Mouse (Mus musculus): Measurements from ENCODE around the gene Ccdc154. TPM values are rescaled to one million over a fixed set of nuclear protein-coding genes. Genes with fewer than 3 reads are reported as not detected.
A peak's percentile ranks its signal among the peaks of the same experiment; 100 is the strongest.
"Not testable (repeated sequence)": the region's sequence is repeated elsewhere in the genome, so short reads cannot be mapped to it uniquely, and the experiment has no call there.

Ccdc154 gene
- 0.15 TPM in 1 of 2 replicates, not detected in the other for total RNA-seq (2021)
- long read RNA-seq, result 0 reads

GRCm38 (mm10) chr17:25162161-25162560 is at the start of gene Ccdc154:
TSS of gene Ccdc154 (plus strand) at chr17:25162461.
- DNase-seq, result no peak

DNA sequence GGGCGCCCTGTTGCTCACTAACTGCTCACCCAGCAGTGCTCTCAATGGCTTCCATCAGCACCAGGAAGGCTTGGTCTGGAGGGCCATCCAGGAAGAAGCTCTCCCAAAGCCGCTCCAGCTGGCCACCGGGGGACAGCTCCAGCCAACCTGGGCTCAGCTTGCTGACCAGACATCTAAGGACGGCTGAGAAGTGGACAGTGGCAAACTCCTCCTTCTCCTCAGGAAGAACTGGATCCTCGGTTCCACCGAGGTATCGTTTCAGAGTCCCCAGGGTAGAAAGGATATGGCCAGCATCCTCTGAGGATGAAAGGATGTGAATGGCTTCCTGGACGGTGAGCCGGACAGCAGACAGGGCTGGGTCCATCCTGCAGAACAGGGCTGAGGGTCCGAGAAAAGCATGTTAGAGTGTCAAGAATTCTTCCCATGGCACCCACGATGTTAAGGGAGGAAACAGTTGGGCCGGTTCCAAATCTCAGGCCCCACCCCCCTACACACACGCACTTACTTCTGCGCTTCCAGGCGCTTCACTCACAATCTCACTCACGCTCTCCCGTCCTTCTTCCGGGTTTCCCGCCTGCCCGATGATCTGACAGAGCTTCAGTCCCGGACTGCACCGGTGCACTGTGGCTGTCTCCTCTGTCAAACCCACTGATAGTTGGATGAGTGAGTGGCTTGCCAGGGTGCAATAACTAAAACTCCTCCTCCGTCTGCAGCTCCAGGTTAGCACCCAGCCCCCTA is 47.2 kb upstream of the Ccdc154 start:
- DNase-seq, result peak; percentile 28

DNA sequence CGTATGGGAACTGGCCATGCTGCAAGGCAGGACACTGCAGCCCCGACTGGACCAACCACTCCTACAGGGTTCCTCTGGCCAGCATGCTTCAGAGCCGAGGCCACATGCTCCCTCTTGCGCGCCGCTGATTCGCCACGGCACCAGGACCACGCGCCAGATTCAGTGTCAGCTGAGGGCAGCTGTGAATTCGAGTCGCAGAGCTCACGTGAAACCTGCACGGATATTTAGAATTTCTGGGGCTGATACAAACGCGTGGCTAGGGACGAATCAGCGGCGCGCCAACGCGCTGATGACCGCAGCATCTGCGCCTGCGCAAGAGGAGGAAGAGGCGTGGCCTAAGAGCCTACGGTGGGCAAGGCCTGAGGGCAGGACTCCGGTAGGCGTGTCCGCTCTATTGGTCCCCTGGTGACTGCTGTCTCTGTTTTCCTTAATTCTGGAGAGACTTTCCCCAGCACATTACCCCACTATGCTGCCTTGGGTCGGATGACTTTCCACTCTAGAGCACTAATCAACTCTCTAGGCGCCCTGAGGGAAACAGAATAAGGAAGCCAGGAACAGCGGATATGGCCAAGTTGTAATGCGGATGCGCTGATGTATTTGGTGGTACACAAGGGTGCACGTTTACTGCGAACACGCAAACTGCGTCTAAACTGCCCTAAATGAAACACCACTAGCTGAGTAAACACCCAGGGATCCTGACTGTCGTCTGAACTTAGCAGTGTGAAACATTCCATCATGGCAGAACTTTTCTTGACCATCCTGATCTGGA is 46.4 kb upstream of the Ccdc154 start, which contains the start of gene Telo2:
Telo2 (minus strand) TSS at position 304 of the 769 bp plus-strand sequence.
- DNase-seq, result peak; percentile 95

GRCm38 (mm10) chr17:25117263-25117662 is 45.0 kb upstream of the Ccdc154 start:
- peak; percentile 39 for DNase-seq

DNA sequence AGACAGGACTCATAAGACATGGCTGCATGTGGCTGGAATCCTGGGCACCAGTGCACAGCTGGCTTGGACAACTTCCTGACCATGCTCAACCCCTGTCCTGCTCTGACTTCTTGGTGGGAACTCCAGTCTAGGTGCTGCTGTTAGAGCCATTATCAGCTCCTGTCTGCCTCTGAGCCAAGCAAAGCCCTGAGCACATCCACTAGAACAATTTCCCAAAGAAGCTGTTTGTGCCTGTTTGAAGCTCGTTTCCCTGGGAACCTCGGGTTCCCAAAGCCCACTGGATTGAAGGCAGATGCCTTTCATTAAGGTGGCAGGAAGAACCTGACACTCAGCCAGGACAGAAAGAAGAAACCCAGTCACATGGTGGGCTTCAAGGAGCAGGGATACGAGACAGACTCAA is 41.9 kb upstream of the Ccdc154 start, which contains the start of gene Ptx4:
Ptx4 (plus strand) TSS at position 355 of the 400 bp plus-strand sequence.
- DNase-seq, result no peak

GRCm38 (mm10) chr17:25123979-25124378 is 38.3 kb upstream of the Ccdc154 start:
- no peak for DNase-seq

DNA sequence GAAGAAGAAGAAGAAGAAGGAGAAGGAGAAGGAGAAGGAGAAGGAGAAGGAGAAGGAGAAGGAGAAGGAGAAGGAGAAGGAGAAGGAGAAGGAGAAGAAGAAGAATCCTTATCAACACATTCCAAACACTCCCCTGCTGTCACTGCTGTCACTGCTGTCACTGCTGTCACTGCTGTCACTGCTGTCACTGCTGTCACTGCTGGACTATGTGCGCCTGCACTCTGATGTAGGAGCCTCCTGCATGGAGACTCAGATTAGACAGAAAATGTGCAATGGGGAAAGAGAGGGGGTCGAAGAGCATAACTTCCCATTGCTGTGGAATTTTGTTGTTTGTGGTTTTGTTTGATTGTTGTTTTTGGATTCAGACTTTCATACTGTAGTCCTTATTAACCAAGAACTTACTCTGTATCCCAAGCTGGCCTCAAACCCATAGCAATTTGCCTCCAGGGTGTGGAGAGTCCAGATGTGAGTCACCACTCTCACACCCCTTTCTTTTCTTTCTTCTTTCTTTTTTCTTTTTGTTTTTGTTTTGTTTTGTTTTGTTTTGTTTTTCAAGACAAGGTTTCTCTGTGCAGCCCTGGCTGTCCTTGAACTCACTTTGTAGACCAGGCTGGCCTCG is 36.7 kb upstream of the Ccdc154 start:
- DNase-seq, result not testable (repeated sequence)

DNA sequence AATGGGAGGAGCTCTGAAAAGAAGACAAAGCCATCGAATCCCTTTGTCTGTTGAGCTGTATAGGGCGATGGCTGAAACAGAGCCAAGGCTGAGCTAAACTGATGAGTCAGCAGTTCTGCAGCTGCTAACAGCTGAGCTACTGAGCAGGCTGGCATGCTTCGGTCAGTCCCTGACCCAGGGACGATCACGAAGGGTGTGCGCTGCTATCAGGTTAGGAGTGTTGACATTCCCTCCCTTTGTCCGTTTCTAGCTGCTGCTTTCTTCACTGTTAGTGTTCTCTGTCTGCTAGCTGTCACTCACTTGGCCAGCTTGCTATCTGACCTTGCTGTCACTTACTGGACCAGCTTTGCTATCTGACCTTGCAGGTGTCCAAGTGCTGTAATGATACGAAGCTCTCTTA is 35.2 kb upstream of the Ccdc154 start:
- peak; percentile 53 for DNase-seq

GRCm38 (mm10) chr17:25127681-25128080 is 34.6 kb upstream of the Ccdc154 start:
- DNase-seq, result no peak

GRCm38 (mm10) chr17:25130060-25130459 is 32.2 kb upstream of the Ccdc154 start:
- DNase-seq, result no peak

- DNase-seq, result peak; percentile 95
Observed at GRCm38 (mm10) chr17:25133275-25133698, 29.0 kb upstream of the Ccdc154 start, which contains the start of gene Clcn7. TSS of gene Clcn7 (plus strand) at chr17:25133391.

DNA sequence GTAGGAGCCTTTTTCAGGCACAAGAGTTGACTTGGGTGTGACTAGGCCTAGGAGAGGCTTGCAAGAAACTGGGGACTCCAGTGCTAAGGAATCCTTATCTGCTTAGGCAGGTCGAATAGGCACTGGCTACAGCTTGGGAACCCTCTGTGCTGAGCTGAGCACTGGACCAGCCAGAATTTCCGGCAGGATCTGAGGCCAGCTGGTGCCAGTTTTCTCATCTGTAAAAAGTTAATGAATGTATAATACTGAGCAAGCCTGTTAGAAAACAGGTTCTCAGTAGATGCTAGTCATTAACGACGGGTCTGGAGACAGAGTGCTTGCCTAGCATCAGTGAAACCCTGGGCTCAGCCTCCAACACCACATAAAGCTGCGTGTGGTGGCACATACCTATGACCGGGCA is 26.6 kb upstream of the Ccdc154 start:
- DNase-seq, result no peak

- DNase-seq, result no peak
Observed at GRCm38 (mm10) chr17:25138803-25139202, 23.5 kb upstream of the Ccdc154 start.

DNA sequence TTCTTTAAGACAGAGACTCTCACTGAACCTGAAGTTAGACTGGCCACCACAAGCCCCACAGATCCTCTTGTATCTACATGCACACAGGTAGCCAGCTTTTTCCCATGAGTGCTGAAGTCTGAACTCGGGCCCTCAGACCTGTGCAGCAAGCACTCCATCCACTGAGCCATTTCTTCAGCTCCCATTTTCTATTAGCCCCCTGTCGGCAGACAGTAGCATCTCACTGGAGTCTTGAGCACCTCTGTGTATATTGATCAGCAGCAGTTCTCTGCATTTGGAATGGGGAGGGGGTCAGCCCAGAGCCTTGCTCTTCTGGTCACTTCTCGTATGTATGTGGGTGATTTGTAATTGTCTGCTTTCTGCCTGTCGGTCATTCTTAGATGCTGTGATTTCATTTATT is 22.3 kb upstream of the Ccdc154 start:
- no peak for DNase-seq

- DNase-seq, result no peak
Observed at GRCm38 (mm10) chr17:25163387-25163786, 1.1 kb downstream of the Ccdc154 start.

DNA sequence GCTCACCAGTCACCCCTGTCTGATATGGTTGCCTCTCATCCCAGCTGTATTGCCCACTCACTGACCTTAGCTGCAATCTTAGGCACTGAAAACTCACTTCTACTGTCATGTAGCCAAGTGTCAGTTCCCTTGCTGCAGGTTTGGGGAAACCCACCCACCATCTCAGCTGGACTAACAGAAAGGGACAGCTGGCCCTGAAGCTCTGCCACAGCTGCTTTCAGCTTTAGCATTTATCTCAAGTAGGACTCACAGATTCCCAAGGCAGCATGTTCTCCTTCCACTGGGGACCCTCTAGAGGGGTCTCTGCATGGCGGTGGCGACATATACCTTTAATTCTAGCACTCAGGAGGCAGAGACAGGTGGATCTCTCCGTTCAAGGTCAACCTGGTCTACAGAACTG is 2.5 kb downstream of the Ccdc154 start:
- DNase-seq, result no peak

GRCm38 (mm10) chr17:25165970-25166671 is 3.9 kb downstream of the Ccdc154 start:
- DNase-seq, result no peak

DNA sequence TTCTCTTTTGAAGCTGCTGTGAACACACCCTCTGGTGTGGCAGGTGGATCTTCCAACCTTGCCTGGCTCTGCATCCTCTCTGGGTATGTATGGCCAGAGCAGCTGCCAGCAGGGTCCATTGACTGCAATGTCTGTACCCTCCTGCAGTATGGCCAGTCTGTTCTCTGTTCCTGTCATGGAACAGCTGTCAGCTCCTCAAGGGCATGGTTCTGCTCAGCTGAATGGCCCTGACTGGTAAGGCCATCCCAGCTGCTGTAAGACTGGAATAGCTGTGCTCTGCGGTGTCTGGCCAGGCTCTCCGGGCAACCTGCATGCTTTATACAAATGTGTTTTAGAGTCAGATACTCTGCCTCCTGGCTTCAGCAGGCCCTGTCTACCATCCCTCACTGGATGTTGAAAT is 7.4 kb downstream of the Ccdc154 start:
- DNase-seq, result no peak

- DNase-seq, result no peak
Observed at GRCm38 (mm10) chr17:25172558-25172957, 10.3 kb downstream of the Ccdc154 start.

- DNase-seq, result no peak
Observed at GRCm38 (mm10) chr17:25175411-25175810, 13.2 kb downstream of the Ccdc154 start, which contains the start of gene Gm38655. TSS of gene Gm38655 (minus strand) at chr17:25175471.

DNA sequence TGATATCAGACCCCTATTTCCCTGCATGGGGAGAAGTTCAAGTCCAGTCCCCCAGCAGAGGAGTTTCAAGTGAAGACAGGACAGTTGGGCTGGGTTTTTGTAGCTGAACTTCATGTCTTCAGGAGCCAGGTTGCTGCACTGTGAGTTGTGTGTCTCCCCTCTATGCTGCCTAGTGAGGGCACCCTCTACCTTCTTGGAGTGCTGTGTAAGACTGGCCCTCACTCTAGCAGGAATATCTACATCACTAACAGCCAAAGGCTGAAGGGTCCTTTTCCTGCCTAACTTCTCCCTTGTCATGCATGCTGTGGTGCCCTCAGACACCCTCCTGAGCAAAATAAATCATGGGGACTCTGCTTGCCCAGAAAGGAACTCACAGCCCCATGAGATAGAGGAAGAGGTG is 21.0 kb downstream of the Ccdc154 start:
- no peak for DNase-seq

- DNase-seq, result peak; percentile 97
Observed at GRCm38 (mm10) chr17:25184129-25184691, 21.9 kb downstream of the Ccdc154 start, which contains the start of gene BC003965. TSS of gene BC003965 (plus strand) at chr17:25184554.

Data from adrenal gland, postnatal 25 days (tissue).